Mouse (Mus musculus): ENCODE results near the gene Mtmr12. TPM values are rescaled to one million over a fixed set of nuclear protein-coding genes. Genes with fewer than 3 reads are reported as not detected.
"Not testable (repeated sequence)": the region's sequence is repeated elsewhere in the genome, so short reads cannot be mapped to it uniquely, and the experiment has no call there.

Gene Mtmr12
- polyA plus RNA-seq, 2 experiments, result 16.6 to 20.7 TPM

DNA sequence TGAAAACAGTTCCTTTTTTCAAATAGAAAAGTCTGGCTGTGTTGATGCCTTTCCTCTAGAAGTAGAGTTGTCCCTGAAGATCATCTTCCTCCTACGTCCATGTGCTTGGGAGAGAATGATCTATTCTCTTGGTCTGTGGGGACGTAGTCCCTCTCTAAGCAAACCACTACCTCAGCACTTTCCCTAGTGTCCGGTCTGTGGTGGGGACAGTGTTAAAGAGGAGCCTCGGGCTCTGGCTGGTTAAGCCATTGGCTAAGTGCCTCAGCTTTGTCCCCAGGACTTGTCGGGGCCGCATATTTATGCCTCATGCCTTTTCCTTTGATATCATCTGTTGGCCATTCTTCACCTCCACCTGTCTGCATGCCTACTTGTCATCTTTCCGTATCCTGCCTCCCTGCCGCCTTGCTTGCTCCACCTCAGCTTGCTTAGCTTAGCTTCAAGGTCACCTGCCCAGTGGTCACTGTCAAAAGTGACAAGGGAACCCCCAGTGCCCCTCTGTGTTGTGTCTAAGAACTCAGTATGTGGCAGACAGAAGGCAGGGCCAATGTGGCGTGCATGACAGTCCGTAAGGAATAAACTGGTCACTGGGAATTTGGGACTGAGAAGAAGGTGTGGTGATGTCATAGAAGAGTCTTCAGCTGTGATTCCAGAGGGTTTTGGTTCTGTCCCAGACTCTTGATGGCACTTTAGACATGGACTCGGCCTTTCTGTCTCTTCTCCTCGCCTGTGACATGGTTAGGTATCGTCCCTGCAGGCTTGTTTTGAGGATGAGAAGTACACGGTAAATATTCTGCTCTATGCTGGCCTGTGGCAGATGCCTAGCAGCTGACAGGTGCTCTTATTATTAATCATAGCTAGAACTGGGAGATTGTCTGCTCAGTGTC, 9.9 kb downstream of the Mtmr12 start:
- WGBS, result 82% methylated on average over 14 of the region's 14 CpGs
- Histone ChIP-seq H3K9ac (ENCODE audit: low read depth, low read length, severe bottlenecking) (no peak overlapping the region), H3K4me1 (ENCODE audit: control insufficient read depth, insufficient read depth, low read length) (no peaks in the 10 kb centered on the region), H3K36me3 (ENCODE audit: control insufficient read depth, insufficient read depth, low read length) (no peaks in the 10 kb centered on the region), H3K27me3 (ENCODE audit: control insufficient read depth, insufficient read depth, low read length) (no peaks in the 10 kb centered on the region), H3K27ac (replicated peaks; ENCODE audit: low read depth, low read length) (no peak overlapping the region), H3K4me2 (replicated peaks; ENCODE audit: low read depth, low read length, severe bottlenecking) (no peak overlapping the region), H3K9me3 (ENCODE audit: control insufficient read depth, low read length) (no peaks in the 10 kb centered on the region), H3K4me3 (replicated peaks; ENCODE audit: low read length) (no peak overlapping the region)
- ATAC-seq (ENCODE audit: low FRiP score, low read depth), result no peak
- no peak for DNase-seq (ENCODE audit: low spot score)
- TF ChIP-seq POLR2A (IDR thresholded peaks at IDR 0.05; ENCODE audit: borderline replicate concordance, extremely low read depth, insufficient read depth, insufficient read length), result no peak

- no peaks in the 10 kb centered on the region for H3K36me3 ChIP-seq (ENCODE audit: control insufficient read depth, insufficient read depth, low read length)
- no peaks in the 10 kb centered on the region for H3K27me3 ChIP-seq (ENCODE audit: control insufficient read depth, insufficient read depth, low read length)
- H3K4me2 ChIP-seq (replicated peaks; ENCODE audit: low read depth, low read length, severe bottlenecking), result no peak overlapping the region
- H3K9ac ChIP-seq (ENCODE audit: low read depth, low read length, severe bottlenecking), result no peak overlapping the region
- no peak overlapping the region for H3K4me3 ChIP-seq (replicated peaks; ENCODE audit: low read length)
- no peak for ATAC-seq (ENCODE audit: low FRiP score, low read depth)
- no peak for DNase-seq (ENCODE audit: low spot score)
- WGBS, result 94% methylated on average over 5 of the region's 5 CpGs
- TF ChIP-seq POLR2A (IDR thresholded peaks at IDR 0.05; ENCODE audit: borderline replicate concordance, extremely low read depth, insufficient read depth, insufficient read length), result no peak
- no peak overlapping the region for H3K27ac ChIP-seq (replicated peaks; ENCODE audit: low read depth, low read length)
- no peaks in the 10 kb centered on the region for H3K9me3 ChIP-seq (ENCODE audit: control insufficient read depth, low read length)
- no peaks in the 10 kb centered on the region for H3K4me1 ChIP-seq (ENCODE audit: control insufficient read depth, insufficient read depth, low read length)
Measured at GRCm38 (mm10) chr15:12215415-12215718, 10.5 kb downstream of the Mtmr12 start.

- Histone ChIP-seq H3K9me3 (ENCODE audit: control insufficient read depth, low read length) (no peaks in the 10 kb centered on the region), H3K4me1 (ENCODE audit: control insufficient read depth, insufficient read depth, low read length) (0 out of 2 replicates have a peak, but pooled peaks cover under 1% of the 10 kb centered on the region), H3K36me3 (ENCODE audit: control insufficient read depth, insufficient read depth, low read length) (no peaks in the 10 kb centered on the region), H3K9ac (ENCODE audit: low read depth, low read length, severe bottlenecking) (no peak overlapping the region), H3K4me3 (replicated peaks; ENCODE audit: low read length) (no peak overlapping the region), H3K4me2 (replicated peaks; ENCODE audit: low read depth, low read length, severe bottlenecking) (no peak overlapping the region), H3K27me3 (ENCODE audit: control insufficient read depth, insufficient read depth, low read length) (no peaks in the 10 kb centered on the region), H3K27ac (replicated peaks; ENCODE audit: low read depth, low read length) (no peak overlapping the region)
- TF ChIP-seq POLR2A (IDR thresholded peaks at IDR 0.05; ENCODE audit: borderline replicate concordance, extremely low read depth, insufficient read depth, insufficient read length), result no peak
- ATAC-seq (ENCODE audit: low FRiP score, low read depth) (no peak), DNase-seq (ENCODE audit: low spot score) (no peak)
- 78% methylated on average over 8 of the region's 8 CpGs for WGBS
Measured at GRCm38 (mm10) chr15:12216119-12216518, 11.3 kb downstream of the Mtmr12 start.

GRCm38 (mm10) chr15:12216798-12217197, 12.0 kb downstream of the Mtmr12 start:
- Histone ChIP-seq H3K36me3 (ENCODE audit: control insufficient read depth, insufficient read depth, low read length) (no peaks in the 10 kb centered on the region), H3K9me3 (ENCODE audit: control insufficient read depth, low read length) (no peaks in the 10 kb centered on the region), H3K4me1 (ENCODE audit: control insufficient read depth, insufficient read depth, low read length) (peaks cover 3% of the 10 kb centered on the region; the same call in 1 of the 2 replicates), H3K9ac (ENCODE audit: low read depth, low read length, severe bottlenecking) (no peak overlapping the region), H3K27ac (replicated peaks; ENCODE audit: low read depth, low read length) (no peak overlapping the region), H3K4me3 (replicated peaks; ENCODE audit: low read length) (no peak overlapping the region), H3K4me2 (replicated peaks; ENCODE audit: low read depth, low read length, severe bottlenecking) (no peak overlapping the region), H3K27me3 (ENCODE audit: control insufficient read depth, insufficient read depth, low read length) (no peaks in the 10 kb centered on the region)
- WGBS, result 75% methylated on average over 13 of the region's 13 CpGs
- ATAC-seq (ENCODE audit: low FRiP score, low read depth), result no peak
- no peak for TF ChIP-seq POLR2A (IDR thresholded peaks at IDR 0.05; ENCODE audit: borderline replicate concordance, extremely low read depth, insufficient read depth, insufficient read length)
- DNase-seq (ENCODE audit: low spot score), result no peak

DNA sequence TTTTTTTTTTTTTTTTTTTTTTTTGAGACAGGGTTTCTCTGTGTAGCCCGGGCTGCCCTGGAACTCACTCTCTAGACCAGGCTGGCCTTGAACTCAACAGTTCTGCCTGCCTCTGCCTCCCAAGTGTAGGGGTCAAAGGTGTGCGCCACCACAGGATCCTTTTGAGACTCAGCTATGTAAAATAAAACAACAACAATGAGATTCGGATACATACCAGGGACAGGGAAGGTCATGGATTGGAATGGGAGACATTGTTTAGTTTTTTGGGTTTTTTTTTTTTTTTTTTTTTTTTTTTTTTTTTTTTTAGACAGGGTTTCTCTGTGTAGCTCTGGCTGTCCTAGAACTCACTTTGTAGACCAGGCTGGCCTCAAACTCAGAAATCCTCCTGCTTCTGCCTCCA, 12.5 kb downstream of the Mtmr12 start:
- WGBS, result 95% methylated on average over 3 of the region's 3 CpGs
- H3K36me3 ChIP-seq (ENCODE audit: control insufficient read depth, insufficient read depth, low read length); H3K27ac ChIP-seq (replicated peaks; ENCODE audit: low read depth, low read length): not testable (repeated sequence)

More for the DNA sequence above, 12.5 kb downstream of the Mtmr12 start:
- not testable (repeated sequence) for H3K4me2 ChIP-seq (replicated peaks; ENCODE audit: low read depth, low read length, severe bottlenecking); ATAC-seq (ENCODE audit: low FRiP score, low read depth); H3K9ac ChIP-seq (ENCODE audit: low read depth, low read length, severe bottlenecking); H3K4me1 ChIP-seq (ENCODE audit: control insufficient read depth, insufficient read depth, low read length); DNase-seq (ENCODE audit: low spot score); H3K9me3 ChIP-seq (ENCODE audit: control insufficient read depth, low read length); H3K4me3 ChIP-seq (replicated peaks; ENCODE audit: low read length); H3K27me3 ChIP-seq (ENCODE audit: control insufficient read depth, insufficient read depth, low read length)
